Mouse (Mus musculus): ENCODE measurements at regions not wholly inside any gene's neighbourhood (a gene's known extent, or its start where the extent isn't known, plus 50 kb on each side); places are given as distances from the start of the nearest gene placed in this dataset.

GRCm38 (mm10) chr2:128306693-128307092 lies 180.9 kb downstream of the Bcl2l11 start:
- DNase-seq = no peak

- no peak for DNase-seq
Measured at GRCm38 (mm10) chr2:128309541-128310030, 183.7 kb downstream of the Bcl2l11 start.

- peak; percentile 90 for DNase-seq
Measured at GRCm38 (mm10) chr2:128310081-128310480, 184.2 kb downstream of the Bcl2l11 start.

- DNase-seq = peak; percentile 46
Measured at GRCm38 (mm10) chr2:128312084-128312594, 186.3 kb downstream of the Bcl2l11 start.

GRCm38 (mm10) chr2:128312659-128313581 lies 187.1 kb downstream of the Bcl2l11 start:
- DNase-seq = no peak

- no peak for DNase-seq
Measured at GRCm38 (mm10) chr2:128313582-128313918, 187.7 kb downstream of the Bcl2l11 start.

GRCm38 (mm10) chr2:128313948-128314347 lies 188.1 kb downstream of the Bcl2l11 start:
- no peak for DNase-seq

- DNase-seq = peak; percentile 61
Measured at GRCm38 (mm10) chr2:128316516-128316915, 190.7 kb downstream of the Bcl2l11 start.

GRCm38 (mm10) chr2:128318266-128318665 lies 192.4 kb downstream of the Bcl2l11 start:
- no peak for DNase-seq

- no peak for DNase-seq
Measured at GRCm38 (mm10) chr2:128318956-128319355, 193.1 kb downstream of the Bcl2l11 start.

GRCm38 (mm10) chr2:128321475-128321874 lies 195.6 kb downstream of the Bcl2l11 start:
- peak; percentile 45 for DNase-seq

- no peak for DNase-seq
Measured at GRCm38 (mm10) chr2:128324256-128325096, 198.6 kb downstream of the Bcl2l11 start.

GRCm38 (mm10) chr2:128325097-128325421 lies 199.2 kb downstream of the Bcl2l11 start:
- no peak for DNase-seq

- DNase-seq = no peak
Measured at GRCm38 (mm10) chr2:128325456-128325855, 199.6 kb downstream of the Bcl2l11 start.

GRCm38 (mm10) chr2:128330833-128331232 lies 205.0 kb downstream of the Bcl2l11 start:
- DNase-seq = no peak

- no peak for DNase-seq
Measured at GRCm38 (mm10) chr2:128331275-128331674, 205.4 kb downstream of the Bcl2l11 start.

- DNase-seq = no peak
Measured at GRCm38 (mm10) chr2:128331681-128332080, 205.8 kb downstream of the Bcl2l11 start.

- no peak for DNase-seq
Measured at GRCm38 (mm10) chr2:128333401-128334142, 207.7 kb downstream of the Bcl2l11 start.

- no peak for DNase-seq
Measured at GRCm38 (mm10) chr2:128334143-128334470, 208.3 kb downstream of the Bcl2l11 start.

- DNase-seq = no peak
Measured at GRCm38 (mm10) chr2:128334757-128335500, 209.1 kb downstream of the Bcl2l11 start.

GRCm38 (mm10) chr2:128337192-128337591 lies 211.4 kb downstream of the Bcl2l11 start:
- no peak for DNase-seq

Measured in adrenal gland, adult 2 months (tissue).